Mouse (Mus musculus) liver, embryonic 16.5 days (tissue): ENCODE data around the gene Glipr1. TPM values are rescaled to one million over a fixed set of nuclear protein-coding genes. Genes with fewer than 3 reads are reported as not detected.

Experiments
- ATAC-seq: fragments of 200-750 bp; cut with Nextera tagmentation; 2 replicates; pipeline ENCODE4 v1.8.0; 2017; ENCODE audit warnings: low read depth, mild to moderate bottlenecking, moderate number of reproducible peaks, moderate library complexity
- H3K27ac ChIP-seq: fragments of 300-500 bp; sonication (generic); 2 replicates; pipeline ENCODE4 v1.5.1; 2014; ENCODE audit warnings: mild to moderate bottlenecking, low read length
- H3K27me3 ChIP-seq: fragments of 300-500 bp; sonication (generic); 2 replicates; pipeline ENCODE4 v1.6.1; 2014; ENCODE audit warnings: low read depth, low read length, mixed read lengths; ENCODE audit not compliant: control insufficient read depth, insufficient read depth
- H3K36me3 ChIP-seq: fragments of 300-500 bp; sonication (generic); 2 replicates; pipeline ENCODE4 v1.6.1; 2014; ENCODE audit warnings: mild to moderate bottlenecking; ENCODE audit not compliant: control insufficient read depth, insufficient read depth
- H3K4me1 ChIP-seq: fragments of 300-500 bp; sonication (generic); 2 replicates; pipeline ENCODE4 v1.6.1; 2014; ENCODE audit warnings: low read depth, low read length, mixed read lengths; ENCODE audit not compliant: control insufficient read depth
- H3K4me2 ChIP-seq: fragments of 300-500 bp; sonication (generic); 2 replicates; pipeline ENCODE4 v1.6.1; 2014; ENCODE audit warnings: low read depth, low read length, mixed read lengths
- H3K4me3 ChIP-seq: fragments of 300-500 bp; sonication (generic); 2 replicates; pipeline ENCODE4 v1.5.1; 2014; ENCODE audit warnings: low read depth, mild to moderate bottlenecking, low read length
- H3K9ac ChIP-seq: fragments of 300-500 bp; sonication (generic); 2 replicates; pipeline ENCODE4 v1.6.1; 2014; ENCODE audit warnings: low read depth, low read length
- H3K9me3 ChIP-seq: fragments of 300-500 bp; sonication (generic); replicated peaks from 2 replicates; pipeline ENCODE4 v1.6.1; 2016; ENCODE audit warnings: low read length; ENCODE audit not compliant: control insufficient read depth
- WGBS: fragments of 180-500 bp; shearing (Covaris S2); extraction: QIAGEN DNeasy Blood & Tissue Kit; methylation state at CpG from one replicate; pipeline ENCODE4 v1.1.7; 2014; ENCODE audit not compliant: insufficient replicate concordance; 5-methylcytosine and 5-hydroxymethylcytosine counted together
- polyA plus RNA-seq: library from polyadenylated mRNA; unstranded; fragments of >200 nt; fragmentation: Nextera tagmentation; extraction: Ambion mirVana; gene quantifications from 2 replicates; pipeline ENCODE4 v1.2.1, GENCODE M21; 2015

The Glipr1 gene
- polyA plus RNA-seq, 1 experiment from 2014 or later: 7.6 TPM

GRCm38 (mm10) chr10:112001350-112001749 is 1.1 kb downstream of the Glipr1 start:
- Histone ChIP-seq H3K4me1 (peaks cover 22% of the 10 kb centered on the region), H3K4me2 (peak overlapping the region; percentile 49), H3K27me3 (no peaks in the 10 kb centered on the region), H3K9me3 (no peaks in the 10 kb centered on the region), H3K27ac (peak overlapping the region; percentile 76), H3K4me3 (no peak overlapping the region), H3K36me3 (no peaks in the 10 kb centered on the region), H3K9ac (no peak overlapping the region)
- 62% methylated on average over 2 of the region's 2 CpGs for WGBS
- ATAC-seq: peak; percentile 25; the same call in 1 of the 2 replicates

GRCm38 (mm10) chr10:112000568-112000967 is 1.9 kb downstream of the Glipr1 start:
- no peak for ATAC-seq
- H3K4me3 ChIP-seq: no peak overlapping the region
- 13% methylated on average over 5 of the region's 5 CpGs for WGBS
- peaks cover 22% of the 10 kb centered on the region for H3K4me1 ChIP-seq
- no peak overlapping the region for H3K27ac ChIP-seq
- no peaks in the 10 kb centered on the region for H3K36me3 ChIP-seq
- H3K27me3 ChIP-seq: no peaks in the 10 kb centered on the region
- H3K9me3 ChIP-seq: no peaks in the 10 kb centered on the region
- H3K9ac ChIP-seq: no peak overlapping the region
- no peak overlapping the region for H3K4me2 ChIP-seq

GRCm38 (mm10) chr10:111999765-112000164 is 2.7 kb downstream of the Glipr1 start:
- H3K27me3 ChIP-seq: no peaks in the 10 kb centered on the region
- peaks cover 22% of the 10 kb centered on the region for H3K4me1 ChIP-seq
- 44% methylated on average over 3 of the region's 3 CpGs for WGBS
- no peak for ATAC-seq
- no peaks in the 10 kb centered on the region for H3K36me3 ChIP-seq
- H3K4me3 ChIP-seq: no peak overlapping the region
- no peak overlapping the region for H3K27ac ChIP-seq
- H3K9ac ChIP-seq: no peak overlapping the region
- H3K9me3 ChIP-seq: no peaks in the 10 kb centered on the region
- H3K4me2 ChIP-seq: no peak overlapping the region

- Histone ChIP-seq H3K9ac (no peak overlapping the region), H3K4me1 (peaks cover 18% of the 10 kb centered on the region), H3K4me2 (no peak overlapping the region), H3K4me3 (no peak overlapping the region), H3K36me3 (no peaks in the 10 kb centered on the region), H3K27me3 (no peaks in the 10 kb centered on the region), H3K9me3 (no peaks in the 10 kb centered on the region), H3K27ac (no peak overlapping the region)
- peak; percentile 28; the same call in 1 of the 2 replicates for ATAC-seq
Measured at GRCm38 (mm10) chr10:111997671-111998070, 4.8 kb downstream of the Glipr1 start.

- H3K9me3 ChIP-seq: no peaks in the 10 kb centered on the region
- H3K4me2 ChIP-seq: peak overlapping the region; percentile 19
- no peak overlapping the region for H3K9ac ChIP-seq
- H3K27me3 ChIP-seq: no peaks in the 10 kb centered on the region
- H3K4me1 ChIP-seq: peaks cover 11% of the 10 kb centered on the region
- ATAC-seq: no peak
- peak overlapping the region; percentile 10 for H3K4me3 ChIP-seq
- H3K36me3 ChIP-seq: no peaks in the 10 kb centered on the region
- 34% methylated on average over 8 of the region's 8 CpGs for WGBS
- peak overlapping the region; percentile 26 for H3K27ac ChIP-seq
Measured at GRCm38 (mm10) chr10:111996911-111997347, 5.5 kb downstream of the Glipr1 start.

GRCm38 (mm10) chr10:111996549-111996904 is 5.9 kb downstream of the Glipr1 start:
- 24% methylated on average over 7 of the region's 7 CpGs for WGBS
- H3K4me3 ChIP-seq: peak overlapping the region; percentile 10
- H3K4me1 ChIP-seq: peaks cover 7% of the 10 kb centered on the region
- no peaks in the 10 kb centered on the region for H3K36me3 ChIP-seq
- H3K27ac ChIP-seq: peak overlapping the region; percentile 26
- H3K27me3 ChIP-seq: no peaks in the 10 kb centered on the region
- no peak overlapping the region for H3K9ac ChIP-seq
- ATAC-seq: 0 out of 2 replicates have a peak, but pooled peaks have one; percentile 20
- no peaks in the 10 kb centered on the region for H3K9me3 ChIP-seq
- peak overlapping the region; percentile 19 for H3K4me2 ChIP-seq

GRCm38 (mm10) chr10:111995803-111996548 is 6.5 kb downstream of the Glipr1 start:
- H3K27ac ChIP-seq: 0 out of 2 replicates have a peak overlapping the region, but pooled peaks have one; percentile 29
- WGBS: 37% methylated on average over 11 of the region's 11 CpGs
- H3K4me1 ChIP-seq: peaks cover 4% of the 10 kb centered on the region; the same call in 1 of the 2 replicates
- H3K36me3 ChIP-seq: no peaks in the 10 kb centered on the region
- H3K4me2 ChIP-seq: no peak overlapping the region
- H3K9me3 ChIP-seq: no peaks in the 10 kb centered on the region
- no peak for ATAC-seq
- no peak overlapping the region for H3K9ac ChIP-seq
- H3K4me3 ChIP-seq: peak overlapping the region; percentile 23
- H3K27me3 ChIP-seq: no peaks in the 10 kb centered on the region

- H3K9ac ChIP-seq: no peak overlapping the region
- H3K27me3 ChIP-seq: no peaks in the 10 kb centered on the region
- H3K4me3 ChIP-seq: no peak overlapping the region
- no peak overlapping the region for H3K4me2 ChIP-seq
- H3K27ac ChIP-seq: no peak overlapping the region
- WGBS: 68% methylated on average over 6 of the region's 6 CpGs
- no peaks in the 10 kb centered on the region for H3K9me3 ChIP-seq
- ATAC-seq: peak; percentile 58; the same call in 1 of the 2 replicates
- H3K36me3 ChIP-seq: peaks cover 19% of the 10 kb centered on the region
- H3K4me1 ChIP-seq: no peaks in the 10 kb centered on the region
Measured at GRCm38 (mm10) chr10:111986453-111986852, 16.0 kb downstream of the Glipr1 start.

- H3K9ac ChIP-seq: no peak overlapping the region
- no peak for ATAC-seq
- no peak overlapping the region for H3K4me3 ChIP-seq
- no peak overlapping the region for H3K27ac ChIP-seq
- no peaks in the 10 kb centered on the region for H3K27me3 ChIP-seq
- WGBS: 81% methylated on average over 5 of the region's 5 CpGs
- no peak overlapping the region for H3K4me2 ChIP-seq
- no peaks in the 10 kb centered on the region for H3K9me3 ChIP-seq
- peaks cover 33% of the 10 kb centered on the region for H3K36me3 ChIP-seq
- no peaks in the 10 kb centered on the region for H3K4me1 ChIP-seq
Measured at GRCm38 (mm10) chr10:111983070-111983469, 19.4 kb downstream of the Glipr1 start.
